Mouse (Mus musculus): Measurements from ENCODE around the gene Slc44a5.
"Not testable (repeated sequence)": the region's sequence is repeated elsewhere in the genome, so short reads cannot be mapped to it uniquely, and the experiment has no call there.

The Slc44a5 gene

DNA sequence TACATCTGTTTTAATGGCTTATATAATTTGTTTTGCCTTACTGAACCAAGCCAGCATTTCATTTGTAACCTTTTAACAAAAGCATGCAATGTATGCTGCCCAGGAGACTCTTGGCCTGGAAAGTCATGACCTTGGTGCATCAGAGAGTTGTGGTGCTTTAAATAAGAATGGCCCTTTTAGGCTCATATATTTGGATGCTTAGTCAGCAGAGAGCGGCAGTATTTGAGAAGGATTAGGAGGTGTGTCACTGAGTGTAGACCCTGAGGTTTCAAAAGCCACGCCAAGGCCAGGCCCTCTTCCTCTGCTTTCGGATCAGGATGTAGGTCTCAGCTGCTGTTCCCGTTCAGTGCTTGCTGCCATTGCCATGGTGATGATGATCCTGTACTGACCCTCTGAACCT is 3.8 kb upstream of the Slc44a5 start:
- DNase-seq (ENCODE audit: low spot score): no peak

- peak; percentile 13 for DNase-seq (ENCODE audit: low spot score)
These were observed 919 bp downstream of the Slc44a5 start for GRCm38 (mm10) chr3:153973949-153974760.

DNA sequence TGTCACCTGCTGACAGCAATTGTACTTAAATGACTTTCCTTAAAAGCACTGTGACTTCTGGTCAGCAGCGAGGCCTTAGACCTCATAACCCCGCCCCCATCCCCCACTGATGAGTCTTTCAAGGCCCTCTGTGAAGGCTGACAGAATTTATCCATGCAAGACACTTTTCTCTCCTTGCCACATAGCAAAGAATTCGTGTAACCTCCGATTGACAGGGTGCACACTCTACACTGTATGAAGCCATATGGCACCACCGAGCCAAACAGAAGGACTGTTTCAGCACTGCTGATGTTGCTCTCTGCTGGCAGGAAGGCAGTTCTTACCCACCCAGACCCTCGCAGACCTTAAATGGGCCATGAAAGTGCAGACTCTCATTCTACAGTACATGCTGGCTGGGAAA is 1.8 kb downstream of the Slc44a5 start:
- DNase-seq (ENCODE audit: low spot score): peak; percentile 63

DNA sequence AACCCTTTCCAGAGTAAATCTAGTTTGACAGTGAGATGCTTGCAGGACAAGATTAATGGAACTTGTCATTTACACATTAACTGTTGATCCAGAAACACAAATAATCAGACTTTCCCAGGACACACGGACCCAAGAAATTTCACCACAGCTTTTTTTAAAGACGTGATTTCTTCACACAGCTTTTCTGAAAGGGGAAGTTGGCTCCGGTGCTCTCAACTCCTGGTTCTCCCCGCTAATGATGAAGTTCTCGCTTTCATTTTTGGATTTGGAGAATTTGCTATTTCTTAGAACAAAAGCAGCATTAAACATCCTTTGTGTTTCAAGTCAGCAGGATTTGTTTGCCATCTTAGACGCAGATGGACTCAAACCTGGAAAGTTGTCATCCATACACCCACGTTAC is 2.6 kb downstream of the Slc44a5 start:
- DNase-seq (ENCODE audit: low spot score): no peak

DNA sequence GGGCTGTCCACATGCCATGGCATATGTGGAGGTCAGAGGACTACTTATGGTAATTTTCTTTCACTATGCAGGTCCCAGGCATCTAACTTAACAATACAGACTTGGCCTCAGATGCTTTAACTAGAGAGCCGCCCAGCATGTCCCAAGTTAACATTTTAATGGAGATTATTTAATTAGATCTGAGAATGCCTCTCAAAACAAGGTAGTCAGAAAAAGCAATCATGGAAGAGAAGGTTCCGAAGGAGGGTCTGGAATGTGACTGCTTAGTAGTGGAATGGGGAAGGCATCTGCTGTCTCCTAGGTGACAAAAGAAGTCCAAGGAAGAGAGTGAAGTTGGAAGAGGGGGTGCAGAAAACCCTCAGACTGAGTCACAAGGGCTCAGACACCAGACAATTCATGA is 7.4 kb downstream of the Slc44a5 start:
- DNase-seq (ENCODE audit: low spot score): no peak

DNA sequence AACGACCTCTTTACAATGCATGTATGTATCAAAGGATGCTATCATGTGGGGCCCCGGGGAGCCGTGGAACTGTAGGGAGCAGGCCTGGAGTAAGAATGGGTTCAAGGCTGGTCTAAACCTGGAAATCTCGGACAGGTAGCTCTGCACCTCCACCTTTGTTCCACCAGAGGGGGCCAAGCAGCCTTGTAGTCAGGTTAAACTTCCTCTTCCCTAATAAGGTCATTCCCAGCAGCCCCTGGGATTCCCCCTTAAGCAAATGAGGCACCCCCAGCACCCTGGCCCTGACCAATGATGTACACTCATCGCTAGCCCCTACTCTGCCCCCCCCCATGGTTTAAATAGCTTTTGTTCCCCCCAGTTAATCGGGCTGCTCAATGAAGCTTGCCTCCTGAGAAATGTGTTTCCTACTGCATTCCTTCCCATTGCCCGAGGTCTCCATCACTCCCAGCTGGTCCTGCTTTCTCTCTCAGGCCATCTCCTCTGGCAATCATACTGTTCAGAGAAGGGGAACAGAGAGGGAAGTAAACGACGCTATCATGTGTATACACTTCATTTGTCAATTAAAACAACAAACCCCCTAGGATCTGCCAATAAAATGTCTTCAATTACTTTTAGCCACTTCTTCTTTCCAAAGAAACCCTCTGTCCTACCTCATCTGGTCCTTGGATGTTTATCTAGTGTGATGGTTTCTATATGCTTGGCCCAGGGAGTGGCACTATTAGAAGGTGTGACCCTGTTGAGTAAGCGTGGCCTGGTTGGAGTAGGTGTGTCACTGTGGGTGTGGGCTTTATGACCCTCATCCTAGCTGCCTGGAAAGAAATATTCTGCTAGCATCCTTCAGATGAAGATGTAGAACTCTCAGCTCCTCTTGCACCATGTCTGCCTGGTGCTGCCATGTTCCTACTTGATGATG is 11.4 kb downstream of the Slc44a5 start:
- peak; percentile 65 for DNase-seq (ENCODE audit: low spot score)

- DNase-seq (ENCODE audit: low spot score): no peak
These were observed 26.7 kb downstream of the Slc44a5 start for GRCm38 (mm10) chr3:153999797-154000528.

DNA sequence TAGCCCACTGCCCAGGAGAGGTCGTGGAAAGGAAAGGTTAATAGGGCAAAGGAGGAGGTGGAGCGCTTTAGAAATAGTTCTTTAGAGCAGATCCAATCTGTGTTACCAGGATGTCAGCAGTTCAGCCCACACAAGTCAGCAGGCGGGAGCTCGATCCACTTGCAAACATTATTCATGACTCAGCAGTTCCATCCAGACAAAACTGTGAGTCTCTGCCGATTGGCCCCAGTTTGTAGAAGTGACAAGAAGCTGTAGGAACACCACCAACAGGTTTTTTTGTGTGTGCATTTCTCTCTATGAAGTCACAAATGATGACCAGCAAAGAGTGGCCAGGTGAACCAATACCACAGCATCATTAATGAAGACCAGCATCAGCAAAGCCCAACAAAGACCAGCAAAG is 28.1 kb downstream of the Slc44a5 start:
- DNase-seq (ENCODE audit: low spot score): no peak

DNA sequence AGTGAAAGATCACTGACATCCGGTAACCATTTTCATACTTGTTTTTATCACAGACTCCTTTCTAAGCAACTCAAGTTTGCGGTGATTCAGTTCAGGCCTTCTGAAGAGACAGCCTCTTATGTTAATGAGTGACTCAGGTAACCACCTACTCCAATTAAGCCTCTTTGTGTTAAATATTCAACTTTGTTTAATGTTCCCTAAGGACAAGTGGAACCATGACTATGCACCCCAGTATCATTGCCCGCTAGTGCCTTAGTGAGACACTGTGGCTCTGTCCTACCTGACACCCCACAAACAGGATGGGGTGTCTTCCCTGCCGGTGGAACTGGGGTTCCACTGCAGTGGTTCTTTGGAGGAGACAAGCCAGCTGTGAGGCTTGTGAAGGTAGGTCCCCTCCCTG is 73.6 kb downstream of the Slc44a5 start:
- no peak for DNase-seq (ENCODE audit: low spot score)

DNA sequence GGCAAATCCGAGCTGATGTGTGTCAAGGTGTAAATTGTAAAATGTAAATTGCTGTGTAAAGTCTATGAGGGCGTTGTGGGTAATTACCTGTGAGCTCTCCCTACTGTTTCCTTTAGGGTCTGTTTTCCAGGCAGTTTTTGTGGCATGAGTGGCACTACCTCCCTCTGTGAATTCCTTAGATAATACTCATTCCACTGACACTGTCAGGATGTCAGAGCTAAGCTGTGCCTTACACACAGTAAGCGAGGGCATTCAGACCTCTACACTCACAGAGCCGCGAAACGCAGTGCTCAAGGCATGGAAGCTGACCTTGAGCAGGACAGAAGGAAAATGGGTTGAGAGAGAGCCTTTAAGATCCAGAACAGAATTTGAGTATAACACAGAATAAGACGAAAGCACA is 80.1 kb downstream of the Slc44a5 start:
- no peak for DNase-seq (ENCODE audit: low spot score)

DNA sequence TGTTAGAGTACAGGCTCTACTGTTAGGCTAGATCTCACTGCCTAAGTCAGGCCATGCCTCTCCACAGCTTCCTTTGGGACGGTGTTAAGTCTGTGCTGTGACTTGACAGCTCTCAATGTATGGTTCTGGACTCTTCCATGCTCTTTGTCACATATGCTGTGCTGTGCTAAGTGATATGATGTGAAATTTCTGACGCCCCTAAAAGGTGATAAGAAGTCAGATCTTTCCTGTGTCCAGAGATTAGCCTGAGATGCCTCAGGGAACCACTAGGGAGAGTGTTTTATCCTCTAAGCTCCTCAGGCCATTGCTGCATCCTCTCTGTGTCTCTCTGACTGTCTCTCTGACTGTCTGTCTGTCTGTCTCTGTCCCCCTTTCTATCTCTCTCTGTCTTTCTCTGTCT is 84.2 kb downstream of the Slc44a5 start:
- DNase-seq (ENCODE audit: low spot score): peak; percentile 4

DNA sequence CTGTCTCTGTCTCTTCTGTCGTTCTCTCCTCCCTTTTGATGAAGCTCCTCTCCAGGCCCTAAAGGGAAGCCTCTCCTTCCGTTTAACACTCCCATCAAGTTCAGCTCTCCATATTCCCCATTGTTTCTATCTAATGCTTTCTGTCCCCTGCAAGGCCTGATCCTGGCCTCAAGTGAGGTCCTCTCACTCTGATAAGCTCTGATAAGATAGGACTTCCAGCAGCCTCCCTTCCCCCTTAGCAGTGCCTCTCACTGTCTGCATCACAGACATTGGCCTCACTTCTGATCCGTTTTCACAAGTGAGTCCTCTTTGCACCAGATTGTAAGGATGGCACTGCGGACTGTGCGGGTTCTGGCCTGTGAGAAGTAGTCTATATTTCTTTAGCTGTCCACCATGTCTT is 85.0 kb downstream of the Slc44a5 start:
- DNase-seq (ENCODE audit: low spot score): no peak

DNA sequence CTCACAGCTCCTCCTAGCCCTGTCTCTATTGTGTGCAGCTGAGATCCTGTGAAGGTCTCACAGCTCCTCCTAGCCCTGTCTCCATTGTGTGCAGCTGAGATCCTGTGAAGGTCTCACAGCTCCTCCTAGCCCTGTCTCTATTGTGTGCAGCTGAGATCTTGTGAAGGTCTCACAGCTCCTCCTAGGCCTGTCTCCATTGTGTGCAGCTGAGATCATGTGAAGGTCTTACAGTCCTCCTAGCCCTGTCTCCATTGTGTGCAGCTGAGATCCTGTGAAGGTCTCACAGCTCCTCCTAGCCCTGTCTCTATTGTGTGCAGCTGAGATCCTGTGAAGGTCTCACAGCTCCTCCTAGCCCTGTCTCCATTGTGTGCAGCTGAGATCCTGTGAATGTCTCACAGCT is 98.8 kb downstream of the Slc44a5 start:
- DNase-seq (ENCODE audit: low spot score): not testable (repeated sequence)

DNA sequence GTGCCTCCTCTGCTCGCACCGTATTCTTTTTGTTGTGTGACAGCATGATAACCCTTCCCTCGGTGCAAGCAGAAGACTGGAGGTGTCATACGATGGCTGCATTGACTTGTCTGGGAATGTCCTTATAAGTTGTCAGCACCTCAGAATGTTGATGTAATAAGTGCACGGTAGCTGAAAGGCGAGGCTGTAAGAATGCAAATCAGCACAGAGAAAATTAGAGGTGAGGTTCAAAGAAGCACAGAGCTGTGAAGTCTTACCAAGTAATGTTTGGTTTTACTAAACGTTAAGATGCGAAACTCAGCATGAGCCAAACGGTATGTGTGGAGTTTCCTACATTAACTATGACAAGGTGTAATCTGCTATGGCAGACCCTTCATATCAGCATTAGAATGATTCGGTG is 102.5 kb downstream of the Slc44a5 start:
- DNase-seq (ENCODE audit: low spot score): no peak

GRCm38 (mm10) chr3:154081687-154082086 is 108.5 kb downstream of the Slc44a5 start:
- peak; percentile 47 for DNase-seq (ENCODE audit: low spot score)

DNA sequence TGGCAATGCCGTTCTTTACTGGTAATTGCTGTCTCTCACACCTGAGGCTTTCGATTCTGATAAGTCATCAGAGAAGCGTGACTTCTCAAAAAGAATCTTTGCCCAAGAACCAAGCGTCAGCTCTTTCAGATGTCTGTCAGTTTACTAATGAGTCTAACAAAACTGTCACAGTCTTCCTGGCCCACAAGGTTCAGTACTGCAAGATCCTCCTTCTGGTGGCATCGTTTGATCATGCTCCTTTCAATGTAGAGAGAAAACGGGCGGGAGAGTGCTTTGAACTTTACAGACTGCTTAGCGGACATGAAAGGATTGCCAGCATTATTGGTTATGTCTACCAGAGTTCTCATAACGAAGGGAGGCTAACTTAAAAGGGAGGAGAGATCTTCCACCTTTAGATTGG is 109.0 kb downstream of the Slc44a5 start:
- DNase-seq (ENCODE audit: low spot score): peak; percentile 19

- no peak for DNase-seq (ENCODE audit: low spot score)
These were observed 109.7 kb downstream of the Slc44a5 start for GRCm38 (mm10) chr3:154082961-154083360.

- no peak for DNase-seq (ENCODE audit: low spot score)
These were observed 116.8 kb downstream of the Slc44a5 start for GRCm38 (mm10) chr3:154089996-154090395.

- DNase-seq (ENCODE audit: low spot score): no peak
These were observed 118.5 kb downstream of the Slc44a5 start for GRCm38 (mm10) chr3:154091468-154092338.

GRCm38 (mm10) chr3:154092466-154092865 is 119.2 kb downstream of the Slc44a5 start:
- no peak for DNase-seq (ENCODE audit: low spot score)

- no peak for DNase-seq (ENCODE audit: low spot score)
These were observed 120.6 kb downstream of the Slc44a5 start for GRCm38 (mm10) chr3:154093745-154094322.
